Mouse (Mus musculus) bone marrow macrophage, adult 2 months (primary cell): ENCODE results near the gene Rims3.

Source experiments
- CTCF ChIP-seq: IDR thresholded peaks from 2 replicates; pipeline ENCODE4 v1.5.1; 2012; ENCODE audit warnings: low read depth, mild to moderate bottlenecking, low read length, moderate library complexity
- POLR2A ChIP-seq: IDR thresholded peaks from 2 replicates; pipeline ENCODE4 v1.6.1; 2012; ENCODE audit warnings: mild to moderate bottlenecking, low read depth, low read length, borderline replicate concordance

DNA sequence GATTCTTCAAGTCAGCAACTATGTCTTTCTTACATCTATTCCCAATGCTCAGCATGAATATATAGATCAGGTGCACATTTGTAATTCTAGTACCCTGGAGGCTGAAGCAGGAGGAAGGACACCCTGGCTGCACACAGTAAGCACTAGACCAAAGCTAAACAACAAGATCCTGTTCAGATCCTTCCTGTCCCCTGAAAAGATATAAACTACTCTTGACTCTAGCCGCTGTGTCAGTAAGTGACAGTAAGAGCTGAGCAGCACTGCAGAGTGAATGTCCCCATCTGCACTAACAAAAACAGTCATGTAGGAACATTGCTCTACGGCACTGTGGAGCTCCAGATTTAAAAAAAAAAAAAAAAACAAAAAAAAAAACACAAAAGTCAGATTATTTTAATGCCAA is 36.7 kb upstream of the Rims3 start:
- TF ChIP-seq CTCF (no peak), POLR2A (no peak)
